Mouse (Mus musculus) liver (tissue): ENCODE data around the gene Apoe.

ENCODE experiments used
- DNase-seq: peaks from one replicate; pipeline ENCODE4 v3.0.0-alpha.2; 2020; ENCODE audit warnings: mixed read lengths

Gene Apoe

GRCm38 (mm10) chr7:19715239-19716054 is 16.5 kb upstream of the Apoe start, which contains the start of gene Tomm40:
Tomm40 (minus strand) TSS chr7:19715438.
- peak; percentile 99 for DNase-seq

GRCm38 (mm10) chr7:19714836-19715235 is 15.8 kb upstream of the Apoe start:
- no peak for DNase-seq

GRCm38 (mm10) chr7:19713598-19713997 is 14.6 kb upstream of the Apoe start:
- no peak for DNase-seq

- DNase-seq: no peak
Observed at GRCm38 (mm10) chr7:19713196-19713595, 14.2 kb upstream of the Apoe start.

- DNase-seq: no peak
Observed at GRCm38 (mm10) chr7:19712414-19712813, 13.4 kb upstream of the Apoe start.

GRCm38 (mm10) chr7:19710650-19711049 is 11.7 kb upstream of the Apoe start:
- DNase-seq: no peak

GRCm38 (mm10) chr7:19705271-19705670 is 6.3 kb upstream of the Apoe start:
- DNase-seq: no peak

GRCm38 (mm10) chr7:19704475-19704874 is 5.5 kb upstream of the Apoe start:
- DNase-seq: no peak

GRCm38 (mm10) chr7:19702859-19703555 is 4.0 kb upstream of the Apoe start:
- DNase-seq: no peak

GRCm38 (mm10) chr7:19701069-19701761 is 2.2 kb upstream of the Apoe start:
- peak; percentile 80 for DNase-seq

GRCm38 (mm10) chr7:19700299-19701068 is 1.5 kb upstream of the Apoe start:
- DNase-seq: no peak

GRCm38 (mm10) chr7:19699827-19700148 is 800 bp upstream of the Apoe start:
- DNase-seq: no peak

GRCm38 (mm10) chr7:19697949-19698906 is 760 bp downstream of the Apoe start:
- peak; percentile 48 for DNase-seq

GRCm38 (mm10) chr7:19696336-19696873 is 2.6 kb downstream of the Apoe start:
- DNase-seq: peak; percentile 20

- DNase-seq: peak; percentile 15
Observed at GRCm38 (mm10) chr7:19695881-19696280, 3.1 kb downstream of the Apoe start.

GRCm38 (mm10) chr7:19695213-19695594 is 3.8 kb downstream of the Apoe start:
- DNase-seq: peak; percentile 43

- no peak for DNase-seq
Observed at GRCm38 (mm10) chr7:19694336-19695212, 4.4 kb downstream of the Apoe start.

- peak; percentile 77 for DNase-seq
Observed at GRCm38 (mm10) chr7:19693421-19693820, 5.6 kb downstream of the Apoe start.

GRCm38 (mm10) chr7:19691873-19692865 is 6.8 kb downstream of the Apoe start, which contains the start of gene Apoc1:
Apoc1 (minus strand) TSS chr7:19692660.
- DNase-seq: peak; percentile 50
